Mouse (Mus musculus) neural tube, embryonic 11.5 days (tissue): ENCODE data around the gene Rabgap1l. TPM values are rescaled to one million over a fixed set of nuclear protein-coding genes. Genes with fewer than 3 reads are reported as not detected.
"Not testable (repeated sequence)": the region's sequence is repeated elsewhere in the genome, so short reads cannot be mapped to it uniquely, and the experiment has no call there.

ENCODE experiments used
- ATAC-seq: fragments of 200-750 bp; cut with Nextera tagmentation; 2 replicates; pipeline ENCODE4 v1.8.0; 2017; ENCODE audit warnings: moderate number of reproducible peaks, mild to moderate bottlenecking, moderate TSS enrichment, moderate library complexity; ENCODE audit not compliant: insufficient read depth, low FRiP score, low TSS enrichment
- DNase-seq: peaks from one replicate; pipeline ENCODE4 v3.0.0-alpha.2; 2015; ENCODE audit warnings: low spot score
- H3K27ac ChIP-seq: fragments of 300-500 bp; sonication (generic); 2 replicates; pipeline ENCODE4 v1.5.1; 2014; ENCODE audit warnings: low read depth, mild to moderate bottlenecking, low read length
- H3K27me3 ChIP-seq: fragments of 300-500 bp; sonication (generic); 2 replicates; pipeline ENCODE4 v1.6.1; 2014; ENCODE audit warnings: mild to moderate bottlenecking, low read length, mixed read lengths; ENCODE audit not compliant: control insufficient read depth, insufficient read depth
- H3K36me3 ChIP-seq: fragments of 300-500 bp; sonication (generic); 2 replicates; pipeline ENCODE4 v1.6.1; 2014; ENCODE audit warnings: mild to moderate bottlenecking, low read length, moderate library complexity, mixed read lengths; ENCODE audit not compliant: control insufficient read depth, insufficient read depth
- H3K4me1 ChIP-seq: fragments of 300-500 bp; sonication (generic); 2 replicates; pipeline ENCODE4 v1.6.1; 2014; ENCODE audit warnings: low read length, mixed read lengths; ENCODE audit not compliant: control insufficient read depth, insufficient read depth
- H3K4me2 ChIP-seq: fragments of 300-500 bp; sonication (generic); 2 replicates; pipeline ENCODE4 v1.6.1; 2014; ENCODE audit warnings: low read depth, mild to moderate bottlenecking, moderate library complexity
- H3K4me3 ChIP-seq: fragments of 300-500 bp; sonication (generic); 2 replicates; pipeline ENCODE4 v1.5.1; 2014; ENCODE audit warnings: low read depth, low read length
- H3K9ac ChIP-seq: fragments of 300-500 bp; sonication (generic); 2 replicates; pipeline ENCODE4 v1.6.1; 2014; ENCODE audit warnings: mild to moderate bottlenecking, low read length
- H3K9me3 ChIP-seq: fragments of 300-500 bp; sonication (generic); 2 replicates; pipeline ENCODE4 v1.6.1; 2016; ENCODE audit warnings: low read length; ENCODE audit not compliant: control insufficient read depth
- WGBS: fragments of 180-500 bp; shearing (Covaris S2); extraction: QIAGEN DNeasy Blood & Tissue Kit; methylation state at CpG from one replicate; pipeline ENCODE4 v1.1.7; 2014; 5-methylcytosine and 5-hydroxymethylcytosine counted together
- polyA plus RNA-seq: library from polyadenylated mRNA; unstranded; fragments of >200 nt; fragmentation: Nextera tagmentation; extraction: Ambion mirVana; gene quantifications from 2 replicates; pipeline ENCODE4 v1.2.1, GENCODE M21; 2014

Rabgap1l gene
- polyA plus RNA-seq, 1 experiment from 2014 or later, result 14.1 TPM

DNA sequence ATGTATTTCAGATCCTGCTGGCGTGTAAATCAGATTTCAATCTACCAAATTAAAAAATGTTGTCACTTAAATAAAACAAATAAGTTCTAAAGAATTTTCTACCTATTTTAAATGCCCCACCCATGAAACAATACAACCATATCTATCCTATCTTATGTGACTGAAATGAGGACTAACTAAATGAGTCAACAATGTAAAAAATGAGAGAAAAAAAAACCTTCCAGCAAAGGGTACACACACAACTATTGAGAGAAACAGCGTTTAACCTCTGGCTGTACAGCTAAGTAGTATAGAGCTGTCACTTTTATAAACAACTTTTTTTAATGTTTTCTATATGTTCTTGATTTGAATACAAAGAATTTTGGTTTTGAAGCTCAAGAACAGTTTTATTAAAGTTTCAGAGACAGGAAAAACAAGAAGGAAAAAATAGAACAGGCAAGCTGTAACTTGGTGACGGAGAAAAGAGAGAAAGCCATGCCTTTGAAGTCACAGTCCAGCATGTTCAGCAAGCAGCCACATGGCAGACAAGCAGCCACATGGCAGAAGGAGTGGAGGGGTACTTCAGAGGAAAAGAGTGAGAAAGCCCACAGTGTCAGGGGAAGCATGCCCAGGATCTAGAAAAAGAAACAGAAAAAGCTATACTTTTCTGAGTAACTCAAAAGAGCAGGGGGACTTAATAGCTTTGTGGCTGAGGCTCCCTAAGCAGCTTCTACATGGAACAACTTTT, 120.8 kb downstream of the Rabgap1l start:
- Histone ChIP-seq H3K9me3 (no peaks in the 10 kb centered on the region), H3K4me1 (no peaks in the 10 kb centered on the region), H3K4me2 (no peak overlapping the region), H3K27ac (no peak overlapping the region), H3K27me3 (no peaks in the 10 kb centered on the region), H3K9ac (no peak overlapping the region), H3K4me3 (no peak overlapping the region), H3K36me3 (no peaks in the 10 kb centered on the region)
- WGBS, result 70% methylated on average over 3 of the region's 3 CpGs
- no peak for ATAC-seq
- DNase-seq, result no peak

DNA sequence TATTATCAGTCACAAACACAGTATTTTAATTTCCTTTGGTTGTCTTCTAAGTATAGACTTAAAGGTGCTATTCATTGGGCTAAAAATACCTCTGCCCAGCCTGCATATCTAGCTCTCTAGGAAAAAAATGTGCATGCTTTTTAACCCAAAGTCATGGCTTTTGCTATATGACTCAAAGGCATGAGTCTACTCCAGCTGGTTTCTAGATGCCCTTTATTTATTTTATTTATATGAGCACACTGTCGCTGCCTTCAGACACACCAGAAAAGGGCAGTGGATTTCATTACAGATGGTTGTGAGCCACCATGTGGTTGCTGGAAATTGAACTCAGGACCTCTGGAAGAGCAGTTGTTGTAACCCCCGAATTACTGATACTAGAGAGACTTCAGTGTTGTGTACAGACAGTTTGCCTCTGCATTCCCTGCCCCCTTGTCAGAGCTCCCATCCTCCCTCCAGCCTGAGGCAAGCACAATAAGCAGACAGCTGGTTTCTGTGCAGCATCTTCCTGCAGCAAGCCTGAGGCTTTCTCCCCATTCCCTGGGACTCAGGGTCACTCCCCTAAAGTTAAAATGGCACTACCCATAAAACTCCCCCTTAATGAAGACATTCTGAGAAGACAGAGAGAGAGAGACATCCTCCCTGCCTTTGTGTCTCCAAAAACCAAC, 137.1 kb downstream of the Rabgap1l start:
- Histone ChIP-seq H3K4me3 (no peak overlapping the region), H3K9me3 (no peaks in the 10 kb centered on the region)
- WGBS, result 62% methylated on average over 2 of the region's 2 CpGs

DNA sequence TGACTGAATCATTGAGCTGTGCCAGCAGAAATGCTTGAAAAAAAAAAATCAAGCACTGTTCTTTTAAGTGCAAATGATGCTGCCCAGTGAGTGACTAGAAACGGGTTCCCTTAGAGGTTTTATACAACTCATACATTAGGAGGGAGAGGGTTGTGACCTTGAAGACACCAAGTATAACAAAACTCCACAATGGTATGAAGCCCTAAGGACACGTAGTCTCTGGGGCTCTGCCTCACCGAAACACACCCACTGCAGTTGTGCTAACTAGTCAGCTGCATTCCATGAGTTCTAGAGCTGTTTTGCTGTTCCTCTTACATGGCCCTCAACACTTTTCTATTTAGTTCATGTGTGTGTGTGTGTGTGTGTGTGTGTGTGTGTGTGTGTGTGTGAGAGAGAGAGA, 141.3 kb downstream of the Rabgap1l start:
- no peaks in the 10 kb centered on the region for H3K4me1 ChIP-seq
- no peak overlapping the region for H3K27ac ChIP-seq
- DNase-seq (no peak), ATAC-seq (no peak)
- H3K4me2 ChIP-seq, result no peak overlapping the region
- WGBS, result 42% methylated on average over 3 of the region's 3 CpGs
- H3K9ac ChIP-seq, result no peak overlapping the region
- no peaks in the 10 kb centered on the region for H3K36me3 ChIP-seq
- H3K27me3 ChIP-seq, result no peaks in the 10 kb centered on the region
- no peaks in the 10 kb centered on the region for H3K9me3 ChIP-seq
- no peak overlapping the region for H3K4me3 ChIP-seq

More for the DNA sequence above, 137.1 kb downstream of the Rabgap1l start:
- no peak overlapping the region for H3K4me2 ChIP-seq
- no peak for DNase-seq
- no peak for ATAC-seq
- H3K27me3 ChIP-seq, result no peaks in the 10 kb centered on the region
- H3K4me1 ChIP-seq, result no peaks in the 10 kb centered on the region
- no peak overlapping the region for H3K27ac ChIP-seq
- no peak overlapping the region for H3K9ac ChIP-seq
- H3K36me3 ChIP-seq, result no peaks in the 10 kb centered on the region

DNA sequence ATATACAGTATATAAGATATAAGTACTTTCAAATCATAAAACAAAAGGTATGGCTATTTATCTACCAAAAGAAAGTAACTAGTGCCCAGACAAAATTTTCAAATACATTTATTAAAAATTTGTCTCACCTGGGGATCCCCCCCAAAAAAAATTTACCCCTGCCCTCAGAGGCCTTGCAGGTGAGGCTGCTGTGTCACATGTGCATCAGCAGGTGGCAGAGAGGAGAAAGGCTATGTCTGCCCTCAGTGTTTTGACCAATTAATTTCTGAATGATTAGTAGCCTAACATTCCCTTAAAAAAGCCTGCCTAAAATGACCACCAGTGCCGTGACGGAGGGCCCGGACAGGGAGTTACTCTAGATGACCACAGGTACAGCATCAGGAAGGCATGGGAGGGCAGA, 147.6 kb downstream of the Rabgap1l start:
- ATAC-seq (no peak), DNase-seq (no peak)
- H3K27ac ChIP-seq, result no peak overlapping the region
- no peak overlapping the region for H3K4me3 ChIP-seq
- H3K4me2 ChIP-seq, result no peak overlapping the region
- no peak overlapping the region for H3K9ac ChIP-seq
- H3K36me3 ChIP-seq, result no peaks in the 10 kb centered on the region
- H3K9me3 ChIP-seq, result no peaks in the 10 kb centered on the region
- no peaks in the 10 kb centered on the region for H3K4me1 ChIP-seq
- no peaks in the 10 kb centered on the region for H3K27me3 ChIP-seq
- WGBS, result 90% methylated on average over 3 of the region's 3 CpGs

DNA sequence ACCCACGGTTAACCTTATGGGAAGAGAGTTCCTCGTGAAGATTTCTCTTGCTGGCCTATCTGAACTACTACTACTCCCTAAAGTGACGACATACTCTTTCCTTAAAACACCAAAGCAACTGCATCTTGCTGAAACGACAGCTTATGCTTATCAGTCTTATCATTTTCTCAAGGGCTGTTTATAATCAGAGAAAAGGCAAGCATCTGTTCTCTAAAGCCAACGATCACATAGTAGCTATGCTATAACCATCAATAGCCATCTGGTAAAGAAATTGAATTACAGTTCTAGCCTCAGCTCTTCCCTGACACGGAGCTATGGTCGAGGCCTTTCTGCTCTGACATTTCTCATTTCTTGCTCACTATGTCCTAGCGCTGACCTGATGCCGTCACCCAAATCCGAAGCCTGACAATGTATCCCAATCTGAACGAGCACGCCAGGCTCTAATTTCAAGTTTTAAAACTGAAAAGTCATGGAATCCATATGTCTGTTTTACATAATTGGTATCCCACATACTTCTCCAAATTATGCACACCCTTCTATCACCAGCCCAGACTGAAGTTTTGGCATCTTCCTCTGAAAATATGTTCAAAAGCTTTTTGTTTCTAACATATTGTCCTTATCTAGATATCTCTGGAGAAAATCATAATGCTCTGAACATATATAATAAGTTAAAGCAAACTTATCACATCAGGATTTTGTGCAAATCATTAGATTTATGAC, 164.6 kb downstream of the Rabgap1l start:
- Histone ChIP-seq H3K9me3 (no peaks in the 10 kb centered on the region), H3K36me3 (no peaks in the 10 kb centered on the region), H3K9ac (no peak overlapping the region), H3K27ac (no peak overlapping the region), H3K4me3 (no peak overlapping the region), H3K4me2 (no peak overlapping the region), H3K4me1 (no peaks in the 10 kb centered on the region), H3K27me3 (no peaks in the 10 kb centered on the region)
- 89% methylated on average over 12 of the region's 12 CpGs for WGBS
- no peak for DNase-seq
- ATAC-seq, result no peak

DNA sequence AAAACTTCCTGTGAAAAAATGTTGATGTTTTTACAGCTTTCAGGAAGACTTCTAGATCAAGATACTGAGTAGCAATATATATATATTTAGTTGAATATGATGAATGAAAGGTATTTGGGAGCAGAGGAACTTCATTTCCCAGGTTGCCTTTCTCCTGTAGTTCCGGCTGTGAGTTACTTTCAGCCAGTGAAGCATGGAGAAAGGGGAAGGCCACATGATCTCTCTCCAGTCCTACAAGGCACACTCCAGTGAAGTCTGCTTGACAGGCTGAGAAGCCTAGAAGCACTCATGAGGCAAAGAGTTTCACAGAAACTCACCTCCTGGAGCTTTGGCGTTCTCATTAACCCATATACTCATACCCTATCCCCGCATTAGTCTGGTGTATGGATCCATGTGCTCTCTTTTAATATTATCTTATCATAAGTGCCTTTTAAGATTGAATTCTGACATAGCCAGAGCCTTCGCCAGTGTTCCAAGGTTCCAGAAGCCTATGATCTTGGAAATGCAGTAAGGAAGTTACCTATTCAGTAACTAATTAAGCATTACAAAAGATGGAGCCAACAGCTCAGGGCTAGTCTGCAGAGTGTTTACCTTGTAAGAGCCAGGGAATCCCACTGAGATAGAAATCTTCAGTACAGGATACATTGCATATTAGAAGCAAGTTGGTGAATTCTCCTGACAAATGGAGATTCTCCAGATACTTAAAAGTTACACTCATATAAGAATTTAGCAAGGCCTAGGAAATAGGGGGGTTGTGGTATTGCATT, 168.5 kb downstream of the Rabgap1l start:
- H3K4me2 ChIP-seq, DNase-seq, H3K4me1 ChIP-seq, H3K4me3 ChIP-seq, H3K9ac ChIP-seq, H3K27me3 ChIP-seq, H3K36me3 ChIP-seq, ATAC-seq, H3K27ac ChIP-seq, H3K9me3 ChIP-seq: not testable (repeated sequence)
- WGBS, result 78% methylated on average over 4 of the region's 4 CpGs

DNA sequence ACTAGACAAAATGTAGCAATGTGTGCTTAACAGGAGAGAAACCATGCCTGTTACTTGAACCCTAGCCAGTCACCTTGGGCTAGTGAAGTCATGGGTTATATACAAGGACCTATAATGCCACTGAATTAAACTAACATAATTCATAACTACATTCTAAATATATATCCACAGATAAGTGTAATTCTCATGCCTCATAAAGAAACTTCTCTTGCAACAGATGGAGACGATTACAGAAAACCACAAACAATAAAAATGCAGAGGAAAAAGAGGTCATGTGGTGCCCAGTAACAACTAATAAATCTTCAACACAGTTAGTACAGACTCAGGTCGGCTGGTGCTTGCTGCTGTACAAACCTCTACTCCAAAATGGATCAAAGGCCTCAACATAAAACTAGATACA, 174.8 kb downstream of the Rabgap1l start:
- DNase-seq (no peak), ATAC-seq (no peak)
- no peaks in the 10 kb centered on the region for H3K4me1 ChIP-seq
- 59% methylated on average over 2 of the region's 2 CpGs for WGBS
- H3K36me3 ChIP-seq, result no peaks in the 10 kb centered on the region
- H3K27ac ChIP-seq, result no peak overlapping the region
- H3K9ac ChIP-seq, result no peak overlapping the region
- no peaks in the 10 kb centered on the region for H3K9me3 ChIP-seq
- H3K4me3 ChIP-seq, result no peak overlapping the region
- no peaks in the 10 kb centered on the region for H3K27me3 ChIP-seq
- no peak overlapping the region for H3K4me2 ChIP-seq

DNA sequence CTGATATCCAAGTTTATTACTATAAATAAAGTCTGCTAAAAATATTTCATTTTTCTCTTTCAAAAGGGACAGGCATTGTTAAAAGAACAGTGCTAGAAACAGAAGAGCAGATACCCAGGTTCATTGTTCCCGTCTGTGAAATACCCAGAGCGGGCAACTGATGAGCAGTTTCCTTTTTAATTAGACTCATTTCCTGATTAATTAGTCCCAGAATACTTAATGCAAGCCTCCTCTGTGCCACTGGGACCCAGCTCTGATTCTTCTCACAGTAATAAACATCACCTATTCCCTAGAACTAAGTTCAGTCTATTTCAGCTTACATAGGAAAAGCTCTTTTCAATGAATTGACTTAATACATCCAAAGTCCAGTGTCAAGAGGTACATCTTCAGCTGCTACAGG, 186.6 kb downstream of the Rabgap1l start:
- 83% methylated on average over 2 of the region's 2 CpGs for WGBS
- H3K4me1 ChIP-seq, result no peaks in the 10 kb centered on the region
- no peak for DNase-seq

More for the DNA sequence above, 186.6 kb downstream of the Rabgap1l start:
- H3K4me2 ChIP-seq, result no peak overlapping the region
- no peak overlapping the region for H3K27ac ChIP-seq
- no peaks in the 10 kb centered on the region for H3K27me3 ChIP-seq
- ATAC-seq, result no peak
- H3K9me3 ChIP-seq, result no peaks in the 10 kb centered on the region
- H3K4me3 ChIP-seq, result no peak overlapping the region
- H3K36me3 ChIP-seq, result no peaks in the 10 kb centered on the region
- no peak overlapping the region for H3K9ac ChIP-seq
